Mouse (Mus musculus): ENCODE data around the gene Ppa1. TPM values are rescaled to one million over a fixed set of nuclear protein-coding genes. Genes with fewer than 3 reads are reported as not detected.

Ppa1 gene
- total RNA-seq, 2 experiments from 2014 or later: 126 to 138 TPM

- intact Hi-C loops (cut with DNase I): no loop called here
Observed at GRCm38 (mm10) chr10:61693563-61693962, 45.2 kb downstream of the Ppa1 start.

GRCm38 (mm10) chr10:61694870-61695670 lies 46.7 kb downstream of the Ppa1 start, which contains the start of gene Tysnd1:
TSS of gene Tysnd1 (plus strand) at chr10:61695514.
- intact Hi-C loops (cut with DNase I): no loop called here
- DNase-seq: peak; percentile 99

More at GRCm38 (mm10) chr10:61693563-61693962, 45.2 kb downstream of the Ppa1 start:
- DNase-seq: no peak

- no peak for DNase-seq
- intact Hi-C loops (cut with DNase I): no loop called here
Observed at GRCm38 (mm10) chr10:61695703-61696559, 47.6 kb downstream of the Ppa1 start.

GRCm38 (mm10) chr10:61696560-61696823 lies 48.1 kb downstream of the Ppa1 start:
- DNase-seq: no peak
- intact Hi-C loops (cut with DNase I): no loop called here

- intact Hi-C loops (cut with DNase I): no loop called here
- no peak for DNase-seq
Observed at GRCm38 (mm10) chr10:61697028-61697427, 48.7 kb downstream of the Ppa1 start.

GRCm38 (mm10) chr10:61704663-61705062 lies 56.3 kb downstream of the Ppa1 start:
- DNase-seq: no peak

GRCm38 (mm10) chr10:61706412-61707375 lies 58.3 kb downstream of the Ppa1 start:
- intact Hi-C loops (cut with DNase I): no loop called here
- no peak for DNase-seq

More at GRCm38 (mm10) chr10:61704663-61705062, 56.3 kb downstream of the Ppa1 start:
- intact Hi-C loops (cut with DNase I): no loop called here

- intact Hi-C loops (cut with DNase I): no loop called here
- DNase-seq: no peak
Observed at GRCm38 (mm10) chr10:61713601-61714000, 65.2 kb downstream of the Ppa1 start.

GRCm38 (mm10) chr10:61714146-61714545 lies 65.8 kb downstream of the Ppa1 start:
- DNase-seq: no peak
- intact Hi-C loops (cut with DNase I): no loop called here

GRCm38 (mm10) chr10:61714771-61715461 lies 66.6 kb downstream of the Ppa1 start, which contains the start of gene Aifm2:
TSS of gene Aifm2 (plus strand) at chr10:61715263.
- intact Hi-C loops (cut with DNase I): no loop called here
- DNase-seq: peak; percentile 39

GRCm38 (mm10) chr10:61715462-61715837 lies 67.1 kb downstream of the Ppa1 start:
- intact Hi-C loops (cut with DNase I): no loop called here
- DNase-seq: no peak

- no peak for DNase-seq
- intact Hi-C loops (cut with DNase I): no loop called here
Observed at GRCm38 (mm10) chr10:61715996-61716864, 67.9 kb downstream of the Ppa1 start.

GRCm38 (mm10) chr10:61717406-61718296 lies 69.3 kb downstream of the Ppa1 start:
- intact Hi-C loops (cut with DNase I): no loop called here
- DNase-seq: no peak

- DNase-seq: no peak
- intact Hi-C loops (cut with DNase I): no loop called here
Observed at GRCm38 (mm10) chr10:61720331-61720730, 72.0 kb downstream of the Ppa1 start.

GRCm38 (mm10) chr10:61722215-61722614 lies 73.9 kb downstream of the Ppa1 start:
- intact Hi-C loops (cut with DNase I): no loop called here
- no peak for DNase-seq

GRCm38 (mm10) chr10:61723271-61723670 lies 74.9 kb downstream of the Ppa1 start:
- DNase-seq: no peak
- intact Hi-C loops (cut with DNase I): no loop called here

Data from left cerebral cortex, postnatal 4 days (tissue).